Mouse (Mus musculus) mesoderm, embryonic 11.5 days (tissue): ENCODE results near the gene AL732309.1.

Source experiments
- DNase-seq: peaks from one replicate; pipeline ENCODE4 v3.0.0-alpha.2; 2012; ENCODE audit warnings: low read depth, low spot score

Gene AL732309.1

DNA sequence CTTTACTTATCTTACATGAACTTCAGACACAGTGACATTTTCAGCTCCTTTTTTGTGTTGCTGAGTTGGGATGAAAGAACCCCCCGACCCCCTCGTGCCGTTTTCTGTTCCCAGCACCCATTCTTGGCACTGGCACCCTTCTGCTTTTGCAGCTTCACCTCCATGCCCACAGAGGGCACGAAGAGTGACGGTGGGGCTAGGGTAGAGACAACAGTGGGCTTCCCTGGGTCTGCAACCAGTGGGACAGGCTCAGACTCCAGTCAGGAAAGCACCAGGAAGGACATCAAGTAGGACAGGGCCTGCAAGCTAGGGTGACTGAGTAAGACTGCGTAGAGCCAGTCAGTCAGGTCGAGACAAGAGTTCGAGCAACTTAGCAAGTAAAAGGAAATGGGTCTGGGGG, 6.4 kb downstream of the AL732309.1 start:
- DNase-seq, result no peak

GRCm38 (mm10) chr2:25239766-25240165, 6.9 kb downstream of the AL732309.1 start:
- DNase-seq, result no peak

DNA sequence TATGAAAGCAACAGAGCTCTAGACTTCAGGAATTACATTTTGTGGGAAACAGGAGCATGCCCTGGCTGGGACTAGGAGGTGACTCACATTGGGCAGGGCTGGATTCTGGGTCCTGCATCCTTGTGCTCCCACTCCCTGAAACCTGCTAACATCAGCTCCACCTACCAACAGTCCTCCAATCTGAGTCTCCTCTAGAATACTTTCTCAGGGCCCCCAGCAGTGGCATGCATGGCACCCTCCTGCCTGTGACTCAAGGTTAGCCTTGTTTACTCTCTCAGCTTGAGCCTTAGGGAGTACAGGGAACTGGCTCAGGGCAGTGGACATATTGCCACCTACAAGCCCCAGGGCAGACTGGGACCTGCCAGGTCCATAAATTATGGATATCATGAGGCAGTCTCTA, 8.6 kb downstream of the AL732309.1 start:
- no peak for DNase-seq

GRCm38 (mm10) chr2:25237522-25237921, 9.1 kb downstream of the AL732309.1 start:
- no peak for DNase-seq

DNA sequence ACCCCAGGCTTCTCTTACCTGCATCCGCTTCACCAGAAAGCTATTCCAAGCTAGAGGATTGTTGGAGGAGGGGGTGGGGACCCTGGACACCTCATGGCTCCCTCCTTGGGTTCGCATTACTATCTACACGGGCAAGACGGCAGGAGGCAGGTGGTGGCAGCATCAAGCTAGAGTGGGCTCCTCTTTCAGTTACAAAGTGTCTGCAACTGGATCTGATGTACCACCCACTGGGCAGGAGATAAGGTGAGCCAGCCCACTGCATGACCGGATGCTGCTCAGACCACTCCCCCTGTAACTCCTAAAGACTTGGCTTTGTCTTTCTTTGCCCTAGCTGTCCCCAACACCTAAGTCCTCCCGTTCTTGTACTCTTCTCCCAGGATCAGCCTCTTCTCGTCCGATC, 10.0 kb downstream of the AL732309.1 start, which contains the start of gene Rnf224:
TSS of gene Rnf224 (minus strand) at position 174 of the 400 bp plus-strand sequence.
- no peak for DNase-seq

- no peak for DNase-seq
Measured at GRCm38 (mm10) chr2:25234551-25235220, 12.0 kb downstream of the AL732309.1 start.

- no peak for DNase-seq
Measured at GRCm38 (mm10) chr2:25234050-25234449, 12.6 kb downstream of the AL732309.1 start, which contains the start of gene Slc34a3. Gene Slc34a3, minus strand, starts transcription at chr2:25234364.

- DNase-seq, result no peak
Measured at GRCm38 (mm10) chr2:25233421-25233820, 13.2 kb downstream of the AL732309.1 start.

DNA sequence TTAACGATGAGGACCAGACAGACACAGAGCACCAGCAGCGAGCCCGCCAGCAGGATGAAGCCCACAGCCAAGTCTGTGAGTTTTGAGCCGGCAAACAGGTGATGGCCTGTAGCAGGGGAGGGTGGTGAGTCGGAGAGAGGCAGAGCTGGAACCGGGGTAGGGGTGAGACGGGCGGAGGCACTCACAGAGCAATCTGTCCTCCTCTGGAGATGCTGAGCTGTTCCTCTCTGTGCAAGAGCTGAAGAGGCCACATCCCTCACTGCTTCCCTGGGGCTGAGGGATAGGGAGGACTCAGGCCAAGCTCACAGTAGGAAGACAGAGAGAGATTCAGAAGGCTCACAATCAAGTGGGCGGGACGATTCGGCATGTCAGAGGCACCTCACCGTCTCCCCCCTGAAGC, 15.6 kb downstream of the AL732309.1 start:
- no peak for DNase-seq

DNA sequence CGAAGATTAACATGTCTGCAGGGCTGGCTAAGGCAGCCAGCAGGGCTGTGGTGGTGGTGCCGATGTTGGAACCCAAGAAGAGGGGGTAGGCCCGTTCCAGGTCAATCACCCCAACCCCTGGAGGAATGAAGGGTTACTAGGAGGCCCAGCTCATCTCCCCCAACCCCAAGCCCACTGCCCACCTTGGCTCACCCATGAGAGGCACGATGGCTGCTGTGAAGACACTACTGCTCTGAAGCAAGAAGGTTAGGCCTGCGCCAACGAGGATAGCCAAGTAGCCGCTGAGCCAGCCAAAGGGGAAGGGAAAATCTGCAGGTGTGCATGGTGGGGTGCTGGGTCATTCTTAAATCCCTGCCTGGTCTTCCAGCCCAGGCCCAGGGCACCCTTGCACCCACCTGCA, 16.1 kb downstream of the AL732309.1 start:
- DNase-seq, result no peak

- no peak for DNase-seq
Measured at GRCm38 (mm10) chr2:25229582-25229981, 17.1 kb downstream of the AL732309.1 start.

- DNase-seq, result no peak
Measured at GRCm38 (mm10) chr2:25228995-25229530, 17.6 kb downstream of the AL732309.1 start.

DNA sequence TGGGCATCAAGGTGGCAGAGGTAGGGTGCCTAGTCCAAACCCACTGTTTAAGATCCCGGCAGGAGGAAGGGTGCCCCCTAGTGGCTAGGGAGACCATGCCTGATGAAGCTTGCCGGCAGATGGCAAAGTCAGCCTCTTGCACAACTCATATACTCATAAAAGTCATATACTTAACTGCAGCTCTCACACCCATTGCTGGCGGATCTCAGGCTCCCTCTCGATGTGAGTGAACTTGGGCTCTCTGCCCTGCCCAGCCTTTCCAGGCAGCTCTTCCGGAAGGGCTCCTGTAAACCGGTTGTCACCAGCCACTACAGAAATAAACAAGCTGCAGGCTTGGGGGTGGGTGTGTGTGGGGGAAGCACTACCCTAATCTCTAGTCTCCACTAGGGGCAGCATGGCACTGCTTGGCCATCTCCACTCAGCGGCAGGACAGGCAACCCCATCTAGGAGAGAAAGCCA, 18.2 kb downstream of the AL732309.1 start:
- DNase-seq, result peak; percentile 87

DNA sequence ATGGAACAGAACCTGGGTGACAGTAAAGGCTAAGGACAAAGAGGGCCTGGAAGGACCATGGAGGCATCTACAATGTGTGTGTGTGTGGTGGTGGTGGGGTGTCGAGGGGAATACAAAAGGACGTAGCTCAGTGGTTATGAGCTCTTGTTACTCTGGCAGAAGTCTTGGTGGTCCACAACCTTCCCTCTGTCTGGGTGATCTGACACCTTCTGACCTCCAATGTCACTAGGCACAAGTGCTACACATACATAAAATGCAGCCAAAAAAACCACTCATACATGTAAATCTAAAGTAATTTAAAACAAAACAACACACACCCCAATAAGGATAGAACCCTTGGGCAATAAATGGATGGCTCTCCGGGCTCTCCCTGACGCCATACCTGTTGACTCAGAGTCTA, 19.3 kb downstream of the AL732309.1 start:
- DNase-seq, result no peak

GRCm38 (mm10) chr2:25226864-25227263, 19.8 kb downstream of the AL732309.1 start:
- DNase-seq, result no peak

GRCm38 (mm10) chr2:25225811-25226379, 20.8 kb downstream of the AL732309.1 start:
- no peak for DNase-seq

- DNase-seq, result peak; percentile 99
Measured at GRCm38 (mm10) chr2:25224766-25225752, 21.6 kb downstream of the AL732309.1 start.

- DNase-seq, result no peak
Measured at GRCm38 (mm10) chr2:25224492-25224765, 22.2 kb downstream of the AL732309.1 start, which contains the start of gene Tubb4b. Gene Tubb4b, minus strand, starts transcription at chr2:25224702.

- DNase-seq, result no peak
Measured at GRCm38 (mm10) chr2:25223681-25224491, 22.8 kb downstream of the AL732309.1 start.

DNA sequence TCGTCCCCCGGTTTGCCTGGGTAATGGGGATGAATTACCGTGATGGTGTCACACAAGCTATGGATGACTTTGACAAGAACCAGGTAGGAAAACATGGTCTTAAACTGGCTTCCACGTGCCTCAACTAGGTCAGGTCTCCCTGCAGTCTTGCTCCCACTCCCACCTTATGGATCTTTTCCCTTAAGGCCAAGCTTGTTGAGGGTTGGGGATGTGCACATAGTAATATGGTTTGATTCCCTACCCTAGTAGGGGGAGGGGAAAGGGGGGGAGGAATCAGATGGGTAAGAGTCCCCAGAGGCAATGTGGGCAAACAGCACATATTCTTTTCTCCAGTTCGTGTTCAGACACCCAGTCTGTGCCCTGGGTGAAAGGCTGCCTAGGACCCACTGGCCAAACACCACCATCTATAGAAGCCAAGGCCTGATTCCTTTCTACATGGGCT, 25.3 kb downstream of the AL732309.1 start:
- no peak for DNase-seq

DNA sequence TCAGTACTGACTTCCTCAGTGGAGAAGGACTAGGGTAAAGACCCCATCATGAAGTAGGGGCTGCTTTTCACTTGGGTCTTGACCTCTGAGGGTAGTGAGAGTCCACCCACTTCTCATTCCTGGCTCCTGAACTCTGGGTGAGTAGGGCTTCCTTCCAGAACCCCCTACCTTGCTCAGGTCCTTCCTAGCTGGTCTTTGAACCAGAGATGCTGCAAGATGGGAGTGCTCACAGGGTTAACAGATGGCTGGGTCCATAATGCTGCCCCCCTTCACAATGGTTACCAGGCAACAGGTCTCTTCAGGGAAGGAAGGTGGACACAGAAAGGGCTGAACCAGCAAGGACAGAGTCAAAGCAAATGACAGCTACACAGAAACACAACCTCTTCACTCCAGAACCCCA, 28.2 kb downstream of the AL732309.1 start, which contains the start of gene Fam166a:
TSS of gene Fam166a (plus strand) at position 301 of the 400 bp plus-strand sequence.
- no peak for DNase-seq
